17 mouse cellular contexts compared by ENCODE assay signal in genomic region chr13:72747187-72747586, GRCm38 (mm10).
A peak's percentile ranks its signal among the peaks of the same experiment; 100 is the strongest.
DNase-seq lines count a peak whose midpoint lies in the region; ATAC-seq and TF ChIP-seq lines count a peak whose summit lies in the region.
"Had no signal": no experiment of that assay in that cellular context is flagged by ENCODE, and none has a peak within 500 bp of the region (broad histone marks: within the 10 kb centered on the region; RNA-seq: fewer than 3 reads in every experiment).

No protein-coding gene starts in this region.

- 64% methylated on average over 3 of the region's 3 CpGs for WGBS in hindbrain, postnatal 0 days
- WGBS in hindbrain, embryonic 14.5 days: 80% methylated on average over 3 of the region's 3 CpGs

- no peaks in the 10 kb centered on the region for H3K9me3 ChIP-seq in hindbrain, postnatal 0 days (ENCODE audit: low read length)
- H3K9me3 ChIP-seq in hindbrain, embryonic 14.5 days (ENCODE audit: control insufficient read depth, low read length): no peaks in the 10 kb centered on the region
- H3K9me3 ChIP-seq: embryonic facial prominence, embryonic 12.5 days; heart, embryonic 15.5 days; hindbrain, embryonic 13.5 days had no signal

- no peak overlapping the region for H3K4me2 ChIP-seq in hindbrain, postnatal 0 days (ENCODE audit: low read depth, low read length)
- no peak overlapping the region for H3K4me2 ChIP-seq in hindbrain, embryonic 14.5 days (replicated peaks)
- H3K4me2 ChIP-seq: embryonic facial prominence, embryonic 12.5 days; heart, embryonic 11.5 days; heart, embryonic 15.5 days; hindbrain, embryonic 13.5 days had no signal

- ATAC-seq in hindbrain, postnatal 0 days: no peak
- no peak for ATAC-seq in hindbrain, embryonic 14.5 days (ENCODE audit: low FRiP score)
- ATAC-seq in Patski: no peak
- no peak for ATAC-seq in CD4-positive, CD25-positive, alpha-beta regulatory T cell, adult 4 months
- ATAC-seq: forebrain, embryonic 16.5 days had no signal

- H3K27ac ChIP-seq in hindbrain, postnatal 0 days: no peak overlapping the region
- no peak overlapping the region for H3K27ac ChIP-seq in hindbrain, embryonic 14.5 days
- H3K27ac ChIP-seq in left cerebral cortex, adult 2 months: no peak overlapping the region
- H3K27ac ChIP-seq: embryonic facial prominence, embryonic 12.5 days; heart, adult 2 months; heart, embryonic 15.5 days; hindbrain, embryonic 13.5 days had no signal

- no peaks in the 10 kb centered on the region for H3K4me1 ChIP-seq in hindbrain, postnatal 0 days (ENCODE audit: insufficient read depth, low read length)
- no peaks in the 10 kb centered on the region for H3K4me1 ChIP-seq in hindbrain, embryonic 14.5 days (replicated peaks; ENCODE audit: control insufficient read depth, insufficient read depth, low read length)
- H3K4me1 ChIP-seq: embryonic facial prominence, embryonic 12.5 days; heart, embryonic 15.5 days; hindbrain, embryonic 13.5 days had no signal

- no peak overlapping the region for H3K4me3 ChIP-seq in hindbrain, postnatal 0 days (ENCODE audit: low read length)
- H3K4me3 ChIP-seq in hindbrain, embryonic 14.5 days (replicated peaks; ENCODE audit: low read length): no peak overlapping the region
- H3K4me3 ChIP-seq in left cerebral cortex, adult 2 months: no peak overlapping the region
- H3K4me3 ChIP-seq: embryonic facial prominence, embryonic 12.5 days; heart, adult 2 months; heart, embryonic 15.5 days; hindbrain, embryonic 13.5 days had no signal

- DNase-seq in hindbrain, postnatal 0 days (ENCODE audit: low spot score): peak; percentile 45
- no peak for DNase-seq in hindbrain, embryonic 14.5 days (ENCODE audit: low spot score)
- no peak for DNase-seq in left cerebral cortex, adult 2 months (ENCODE audit: extremely low spot score in 1 of 2, low spot score in 2 of 2)
- DNase-seq in left cerebral cortex, adult 11 months (ENCODE audit: low spot score): no peak
- no peak for DNase-seq in Patski (ENCODE audit: low read depth, low spot score)
- peak; percentile 15 for DNase-seq in brain, adult 2 months (ENCODE audit: low read depth, low spot score)
- DNase-seq: adrenal gland, postnatal 10 days; cerebellum, adult 18-20 months; gastrocnemius, postnatal 14 days; heart, adult 2 months; heart, postnatal 14 days had no signal

- CTCF ChIA-PET in Patski (lab: Charles Lee): no interaction called here

- peak; percentile 52 for TF ChIP-seq CTCF in hindbrain, postnatal 0 days (IDR thresholded peaks at IDR 0.05; ENCODE audit: low read depth)
- peak; percentile 37 for TF ChIP-seq CTCF in left cerebral cortex, adult 2 months (IDR thresholded peaks at IDR 0.05)
- TF ChIP-seq CTCF in Patski (IDR thresholded peaks at IDR 0.05): peak; percentile 20

- H3K27me3 ChIP-seq in hindbrain, postnatal 0 days (ENCODE audit: insufficient read depth, low read length): no peaks in the 10 kb centered on the region
- no peaks in the 10 kb centered on the region for H3K27me3 ChIP-seq in hindbrain, embryonic 14.5 days (ENCODE audit: control insufficient read depth, insufficient read depth, low read length)
- H3K27me3 ChIP-seq in Patski: peaks cover 26% of the 10 kb centered on the region
- H3K27me3 ChIP-seq: heart, embryonic 15.5 days had no signal

- H3K36me3 ChIP-seq in hindbrain, postnatal 0 days (ENCODE audit: insufficient read depth, low read length): no peaks in the 10 kb centered on the region
- no peaks in the 10 kb centered on the region for H3K36me3 ChIP-seq in hindbrain, embryonic 14.5 days (replicated peaks; ENCODE audit: control insufficient read depth, insufficient read depth)
- H3K36me3 ChIP-seq: embryonic facial prominence, embryonic 12.5 days; heart, embryonic 15.5 days; hindbrain, embryonic 13.5 days had no signal

- H3K9ac ChIP-seq in hindbrain, postnatal 0 days (replicated peaks; ENCODE audit: low read length): no peak overlapping the region
- H3K9ac ChIP-seq in hindbrain, embryonic 14.5 days: no peak overlapping the region
- H3K9ac ChIP-seq: embryonic facial prominence, embryonic 12.5 days; heart, embryonic 15.5 days; hindbrain, embryonic 13.5 days had no signal

- intact Hi-C loops in left cerebral cortex, adult 2 months (cut with DNase I): no loop called here

- POLR2A ChIA-PET in Patski (lab: Charles Lee): interaction anchor here (0.7 kb wide), 1 partner anchor 39 kb away, joined by 3 read pairs; no protein-coding TSS in a partner anchor

- in situ Hi-C loops in Patski (cut with MboI; ENCODE audit: low pct_unique_long_range_greater_than_20kb): no loop called here

Comparison
In these comparisons a context has a peak if more than half of its experiments do, and no peak if none do; other contexts are left out.
1. DNase-seq: peak in hindbrain, postnatal 0 days (single experiment) and brain, adult 2 months (single experiment); none in hindbrain, embryonic 14.5 days (single experiment), left cerebral cortex, adult 2 months (0 of 2), left cerebral cortex, adult 11 months (single experiment) and Patski (single experiment).
2. Peak in every context shown above with its lines, with median percentiles within 50 percentile points of each other: CTCF ChIP-seq.